Mouse (Mus musculus) bone marrow, adult 2 months (tissue): ENCODE data around the gene Tbc1d9b. TPM values are rescaled to one million over a fixed set of nuclear protein-coding genes. Genes with fewer than 3 reads are reported as not detected.

Source experiments
- H3K27ac ChIP-seq: fragments of 200-500 bp; 2 replicates; pipeline ENCODE4 v1.5.1; 2012; ENCODE audit warnings: low read depth, mild to moderate bottlenecking, control low read depth, inconsistent platforms, low read length; ENCODE audit not compliant: control insufficient read depth, poor library complexity, insufficient read depth
- H3K4me1 ChIP-seq: fragments of 200-500 bp; 2 replicates; pipeline ENCODE4 v1.6.1; 2011; ENCODE audit warnings: low read length; ENCODE audit not compliant: control insufficient read depth, insufficient read depth
- H3K4me3 ChIP-seq: fragments of 200-500 bp; replicated peaks from 2 replicates; pipeline ENCODE3; 2011; ENCODE audit warnings: mild to moderate bottlenecking, low read depth, low read length, control low read depth; ENCODE audit not compliant: control insufficient read depth
- CTCF ChIP-seq: fragments of 200-500 bp; IDR thresholded peaks from 2 replicates; pipeline ENCODE4 v1.5.1; 2011; ENCODE audit warnings: low read length, control low read depth; ENCODE audit not compliant: control insufficient read depth, insufficient read depth
- POLR2A ChIP-seq: fragments of 200-500 bp; IDR thresholded peaks from 2 replicates; pipeline ENCODE4 v1.6.1; 2011; ENCODE audit warnings: low read depth, mild to moderate bottlenecking, control low read depth, low read length, borderline replicate concordance; ENCODE audit not compliant: control insufficient read depth
- WGBS: fragments of 180-500 bp; shearing (Covaris S2); methylation state at CpG from one replicate; pipeline ENCODE4 v1.1.7; 2018; 5-methylcytosine and 5-hydroxymethylcytosine counted together
- polyA plus RNA-seq: library from polyadenylated mRNA; stranded (reverse); fragments of >200 nt; gene quantifications from 2 replicates; pipeline ENCODE4 v1.2.4, GENCODE M21; 2011; ENCODE audit warnings: low replicate concordance; ENCODE audit not compliant: missing spikeins, insufficient read depth, insufficient read length

Gene Tbc1d9b
- polyA plus RNA-seq, 1 experiment = 31.4 TPM

DNA sequence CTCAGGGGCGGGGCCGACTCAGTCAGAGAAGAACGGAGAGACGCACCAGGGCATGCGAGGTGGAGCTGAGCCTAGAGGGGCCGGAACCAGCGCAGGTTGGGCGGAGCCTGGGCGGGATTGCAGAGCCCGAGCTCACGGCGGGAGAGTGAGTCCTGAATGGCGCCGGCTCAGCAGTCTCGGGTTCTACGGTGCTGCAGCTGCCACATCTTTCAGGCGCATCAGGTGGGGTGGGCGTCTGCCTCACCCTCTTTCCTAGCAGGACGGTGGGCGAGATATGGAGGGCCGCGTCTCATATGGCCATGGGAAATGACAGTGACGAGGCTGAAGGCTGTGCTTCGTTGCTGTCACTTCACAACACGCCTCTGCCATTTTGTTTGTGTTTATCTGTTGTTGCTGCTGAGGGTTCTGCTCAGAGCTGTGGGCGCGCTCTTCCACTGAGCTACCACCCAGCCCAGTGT is 43.6 kb downstream of the Tbc1d9b start:
- H3K4me3 ChIP-seq = peak overlapping the region; percentile 98
- no peaks in the 10 kb centered on the region; the same call in 1 of the 2 replicates for H3K4me1 ChIP-seq
- peak overlapping the region; percentile 62 for H3K27ac ChIP-seq
- WGBS = under 1% methylated on average over 27 of the region's 27 CpGs
- TF ChIP-seq CTCF (no peak), POLR2A (peak; percentile 94)

GRCm38 (mm10) chr11:50176351-50176750 is 45.2 kb downstream of the Tbc1d9b start:
- TF ChIP-seq POLR2A (no peak), CTCF (no peak)
- 93% methylated on average over 3 of the region's 3 CpGs for WGBS
- H3K4me3 ChIP-seq = no peak overlapping the region
- no peaks in the 10 kb centered on the region; the same call in 1 of the 2 replicates for H3K4me1 ChIP-seq
- H3K27ac ChIP-seq = no peak overlapping the region

GRCm38 (mm10) chr11:50177111-50177510 is 45.9 kb downstream of the Tbc1d9b start:
- TF ChIP-seq CTCF = no peak
- no peak for TF ChIP-seq POLR2A
- H3K27ac ChIP-seq = no peak overlapping the region
- H3K4me3 ChIP-seq = no peak overlapping the region
- no peaks in the 10 kb centered on the region; the same call in 1 of the 2 replicates for H3K4me1 ChIP-seq
- 86% methylated on average over 6 of the region's 6 CpGs for WGBS

DNA sequence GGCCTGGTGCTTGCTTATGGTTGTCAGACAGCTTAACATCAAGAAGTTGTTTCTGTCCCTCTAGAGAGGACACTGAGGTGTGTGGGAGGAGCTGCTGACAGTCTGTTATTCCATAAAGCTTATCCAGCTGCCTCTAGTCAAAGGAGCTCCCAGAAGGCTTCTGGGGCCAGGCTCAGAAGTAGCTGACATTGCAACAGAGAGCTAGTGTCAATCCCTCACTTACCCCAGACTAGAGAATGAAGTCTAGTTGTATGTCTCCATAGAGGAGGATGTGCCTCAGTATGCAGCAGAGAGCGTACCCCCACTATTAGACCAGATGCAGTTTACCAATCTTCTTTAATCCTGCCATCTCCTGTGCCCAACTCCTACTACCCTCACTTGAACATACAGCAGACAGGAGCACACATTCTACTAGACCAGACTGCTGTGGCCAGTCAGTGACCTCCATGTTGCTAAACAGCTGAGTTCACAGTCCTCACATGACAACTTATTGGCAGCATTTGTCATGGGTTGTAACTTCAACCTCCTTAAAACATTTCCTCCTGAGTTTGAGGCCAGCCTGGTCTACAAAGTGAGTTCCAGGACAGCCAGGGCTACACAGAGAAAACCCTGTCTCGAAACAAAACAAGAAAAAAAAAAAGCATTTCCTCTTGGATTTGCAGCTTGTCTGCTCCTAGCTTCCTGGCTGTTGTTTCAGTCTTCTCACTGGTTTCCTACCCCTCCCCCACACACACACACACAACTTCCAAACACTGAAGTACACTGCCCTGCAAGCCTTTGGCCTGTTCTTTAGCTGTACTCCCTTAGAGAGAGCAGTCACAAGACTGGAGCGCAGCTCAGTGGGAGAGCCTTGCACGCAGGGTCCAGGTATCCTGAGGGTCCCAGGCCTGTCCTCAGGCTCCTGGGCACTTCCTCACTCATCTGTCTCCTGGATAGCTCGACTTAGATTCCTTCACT is 47.6 kb downstream of the Tbc1d9b start:
- Histone ChIP-seq H3K27ac (no peak overlapping the region), H3K4me1 (no peaks in the 10 kb centered on the region; the same call in 1 of the 2 replicates), H3K4me3 (no peak overlapping the region)
- TF ChIP-seq CTCF (no peak), POLR2A (no peak)
- 76% methylated on average over 5 of the region's 5 CpGs for WGBS

DNA sequence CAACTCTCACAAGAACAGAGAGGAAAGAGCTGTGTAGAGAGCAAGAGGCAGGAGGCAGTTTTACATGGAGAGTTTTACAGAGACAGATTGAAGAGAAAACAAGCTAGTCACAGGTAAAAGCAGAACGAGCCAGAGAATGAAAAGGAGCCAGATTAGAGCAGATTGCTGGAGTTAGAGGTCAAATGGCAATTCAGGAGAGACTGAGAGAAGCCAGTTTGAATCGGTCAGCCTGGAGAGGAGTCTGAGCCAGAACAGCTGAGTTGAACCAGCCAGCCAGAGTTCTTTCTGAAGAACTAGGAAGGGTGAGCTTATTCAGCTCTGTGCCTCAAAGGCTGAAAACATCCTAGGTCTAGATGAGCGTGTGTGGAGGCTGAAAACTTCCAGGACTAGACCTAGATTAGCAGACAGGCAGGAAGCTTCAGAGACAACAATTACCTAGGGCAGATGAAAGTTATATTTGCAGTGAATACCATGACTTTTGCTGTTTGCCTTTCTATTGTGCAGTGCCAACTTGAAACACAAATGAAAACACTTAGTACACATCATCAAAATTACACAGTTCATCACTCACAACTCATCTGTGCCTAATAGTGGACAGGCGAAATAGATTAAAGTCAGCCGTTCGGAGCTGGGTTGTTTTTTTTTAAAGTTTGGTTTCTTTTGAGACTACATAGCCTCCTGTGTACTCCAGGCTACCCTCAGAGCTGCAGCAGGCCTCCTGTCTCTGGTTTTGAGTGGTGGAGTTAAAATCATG is 49.5 kb downstream of the Tbc1d9b start:
- H3K4me1 ChIP-seq = no peaks in the 10 kb centered on the region; the same call in 1 of the 2 replicates
- H3K4me3 ChIP-seq = no peak overlapping the region
- no peak overlapping the region for H3K27ac ChIP-seq
- 80% methylated on average over 6 of the region's 6 CpGs for WGBS
- TF ChIP-seq CTCF (no peak), POLR2A (no peak)

DNA sequence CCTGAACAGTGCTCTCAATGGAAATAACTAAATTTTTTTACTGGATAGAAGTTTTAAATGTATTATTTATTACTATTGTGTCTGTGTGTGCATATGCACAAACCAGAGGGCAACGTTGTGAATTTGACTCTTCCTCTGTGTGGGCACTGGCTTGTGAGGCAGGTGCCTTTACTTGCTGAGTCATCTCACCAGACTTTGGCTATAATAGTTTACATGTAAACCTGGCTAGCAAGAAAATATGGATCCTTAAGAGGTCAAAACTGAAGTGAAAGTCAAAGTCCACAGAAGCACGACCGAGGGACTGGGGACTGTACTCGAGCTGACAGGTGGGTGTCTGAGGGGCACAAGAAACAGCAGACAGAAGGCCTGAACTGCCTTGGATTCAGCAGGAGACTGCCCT is 51.5 kb downstream of the Tbc1d9b start:
- Histone ChIP-seq H3K27ac (no peak overlapping the region), H3K4me1 (no peaks in the 10 kb centered on the region)
- 40% methylated on average over 4 of the region's 4 CpGs for WGBS

GRCm38 (mm10) chr11:50184788-50185187 is 53.6 kb downstream of the Tbc1d9b start:
- no peak overlapping the region for H3K4me3 ChIP-seq
- TF ChIP-seq POLR2A = no peak
- no peak for TF ChIP-seq CTCF
- H3K27ac ChIP-seq = no peak overlapping the region
- 82% methylated on average over 3 of the region's 3 CpGs for WGBS
- no peaks in the 10 kb centered on the region for H3K4me1 ChIP-seq

More for the DNA sequence above, 51.5 kb downstream of the Tbc1d9b start:
- no peak for TF ChIP-seq CTCF
- TF ChIP-seq POLR2A = no peak
- no peak overlapping the region for H3K4me3 ChIP-seq

- 85% methylated on average over 7 of the region's 7 CpGs for WGBS
- Histone ChIP-seq H3K4me3 (no peak overlapping the region), H3K27ac (no peak overlapping the region), H3K4me1 (no peaks in the 10 kb centered on the region)
- no peak for TF ChIP-seq POLR2A
- TF ChIP-seq CTCF = no peak
Measured at GRCm38 (mm10) chr11:50188682-50189081, 57.5 kb downstream of the Tbc1d9b start.
